Mouse (Mus musculus) embryonic fibroblast, embryonic 13.5 days (primary cell): ENCODE data around the gene Zfp593.

Source experiments
- CTCF ChIP-seq: IDR thresholded peaks from 2 replicates; pipeline ENCODE4 v1.5.1; 2011; ENCODE audit warnings: mild to moderate bottlenecking, control low read depth, low read length, moderate library complexity, borderline replicate concordance; ENCODE audit not compliant: insufficient read depth
- POLR2A ChIP-seq: IDR thresholded peaks from 2 replicates; pipeline ENCODE4 v1.6.1; 2011; ENCODE audit warnings: low read depth, mild to moderate bottlenecking, control low read depth, low read length, moderate library complexity

- TF ChIP-seq CTCF (no peak), POLR2A (no peak)
Measured at GRCm38 (mm10) chr4:134273417-134274345, 28.3 kb upstream of the Zfp593 start.
